Mouse (Mus musculus): ENCODE data around the gene Gm26657.

- TF ChIP-seq POLR2A (IDR thresholded peaks at IDR 0.05; ENCODE audit: insufficient read length, low read depth) (no peak), TCF12 (IDR thresholded peaks at IDR 0.05; ENCODE audit: insufficient read depth, poor library complexity, severe bottlenecking) (no peak), USF1 (IDR thresholded peaks at IDR 0.05; ENCODE audit: low read depth) (no peak), MYOG (IDR thresholded peaks at IDR 0.05; ENCODE audit: control insufficient read depth in 1 of 3, insufficient read depth in 1 of 3, insufficient read length in 2 of 3, low read depth in 2 of 3) (no peak), MAX (IDR thresholded peaks at IDR 0.05; ENCODE audit: low read depth) (no peak), E2F4 (IDR thresholded peaks at IDR 0.05; ENCODE audit: insufficient read depth) (no peak), POLR2AphosphoS2 (IDR thresholded peaks at IDR 0.05; ENCODE audit: insufficient read length, low read depth) (no peak), CEBPB (IDR thresholded peaks at IDR 0.05; ENCODE audit: insufficient read depth, poor library complexity, severe bottlenecking) (no peak), MYOD1 (IDR thresholded peaks at IDR 0.05; ENCODE audit: control insufficient read depth in 1 of 3, insufficient read length in 2 of 3, low read depth in 2 of 3) (no peak), TCF3 (IDR thresholded peaks at IDR 0.05; ENCODE audit: insufficient read length, low read depth) (no peak)
These were observed at the start of gene Gm26657 for GRCm38 (mm10) chr4:56740020-56740485.
